Mouse (Mus musculus): ENCODE results near the gene 4921530L21Rik.

Gene 4921530L21Rik

GRCm38 (mm10) chr14:95880954-95881353 lies at the start of gene 4921530L21Rik:
4921530L21Rik (plus strand) TSS chr14:95881254.
- DNase-seq (ENCODE audit: low read depth, low spot score): no peak

- DNase-seq (ENCODE audit: low read depth, low spot score): no peak
Measured at GRCm38 (mm10) chr14:95833866-95834265, 47.2 kb upstream of the 4921530L21Rik start.

- no peak for DNase-seq (ENCODE audit: low read depth, low spot score)
Measured at GRCm38 (mm10) chr14:95862981-95863380, 18.1 kb upstream of the 4921530L21Rik start.

DNA sequence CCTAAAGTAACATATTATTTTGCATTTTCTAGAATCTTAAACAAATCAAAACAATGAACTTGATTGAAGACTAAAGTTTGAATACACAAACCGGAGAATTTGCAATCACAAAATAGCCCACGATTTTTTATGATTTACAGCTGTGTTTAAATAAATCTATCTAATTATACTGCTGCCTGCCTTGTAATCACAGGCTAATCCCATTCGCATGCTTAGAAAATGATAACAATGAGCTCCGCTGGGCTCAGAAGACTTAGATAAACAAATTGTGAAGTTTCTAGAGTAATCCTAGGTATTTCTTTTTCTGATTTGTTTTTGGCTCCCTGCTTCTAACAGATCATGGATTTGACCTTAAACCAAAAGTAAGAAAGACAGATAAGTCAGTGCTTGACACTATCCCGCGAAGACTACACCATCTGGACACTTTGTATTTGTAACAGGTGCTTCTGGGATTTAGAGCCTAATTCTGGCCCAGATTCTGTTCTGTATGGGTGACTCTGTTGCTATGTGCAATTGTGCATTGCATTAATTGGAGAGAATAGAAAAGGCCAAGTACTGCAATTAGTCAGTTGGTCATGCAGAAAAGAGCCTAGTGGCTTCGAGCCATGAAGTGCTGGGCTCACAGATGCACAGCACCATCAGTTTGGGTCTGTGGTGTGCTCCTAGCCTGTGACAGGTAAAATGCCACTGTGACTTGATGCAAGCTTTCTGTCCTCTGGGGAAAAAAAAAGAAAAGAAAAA lies 15.2 kb upstream of the 4921530L21Rik start:
- no peak for DNase-seq (ENCODE audit: low read depth, low spot score)

DNA sequence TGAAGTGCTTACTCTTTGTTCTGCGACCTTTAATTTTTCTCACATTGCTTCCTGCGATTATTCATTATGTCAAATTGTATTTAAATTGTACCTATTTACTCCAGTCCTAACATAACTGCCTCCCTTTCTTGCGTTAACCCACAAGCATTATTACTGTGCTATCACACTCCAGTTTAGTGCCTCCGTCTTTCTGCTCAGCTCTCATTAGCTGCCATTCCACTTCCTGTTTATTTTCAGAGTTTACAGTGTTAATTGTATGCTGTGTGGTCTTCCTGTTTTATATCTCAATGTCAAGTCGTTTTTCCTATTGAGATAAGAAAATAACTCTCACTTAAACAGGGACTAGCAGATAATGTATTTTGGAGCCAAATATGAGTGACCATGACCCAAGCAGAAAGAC lies 9.0 kb upstream of the 4921530L21Rik start:
- no peak for DNase-seq (ENCODE audit: low read depth, low spot score)

- no peak for DNase-seq (ENCODE audit: low read depth, low spot score)
Measured at GRCm38 (mm10) chr14:95876785-95877510, 4.1 kb upstream of the 4921530L21Rik start.

DNA sequence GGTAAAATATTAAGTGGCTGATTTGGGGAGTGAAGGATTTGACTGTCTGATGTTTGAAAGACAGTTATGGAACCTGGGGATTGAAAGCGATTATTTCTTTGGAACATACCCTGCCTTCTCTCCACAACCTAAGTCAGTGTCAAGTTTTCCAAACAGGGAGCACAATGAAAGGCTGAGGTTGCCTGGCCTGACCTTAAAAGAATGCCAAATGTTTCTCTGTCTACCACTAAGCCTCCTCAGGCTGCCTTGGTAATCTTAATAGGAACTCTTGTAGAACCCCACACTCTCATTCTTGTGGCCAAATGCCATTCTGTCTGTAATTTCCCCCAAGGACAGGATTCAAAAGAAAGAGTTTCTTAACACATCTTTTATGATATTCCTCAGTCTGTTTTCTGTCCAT lies 3.5 kb upstream of the 4921530L21Rik start:
- no peak for DNase-seq (ENCODE audit: low read depth, low spot score)

DNA sequence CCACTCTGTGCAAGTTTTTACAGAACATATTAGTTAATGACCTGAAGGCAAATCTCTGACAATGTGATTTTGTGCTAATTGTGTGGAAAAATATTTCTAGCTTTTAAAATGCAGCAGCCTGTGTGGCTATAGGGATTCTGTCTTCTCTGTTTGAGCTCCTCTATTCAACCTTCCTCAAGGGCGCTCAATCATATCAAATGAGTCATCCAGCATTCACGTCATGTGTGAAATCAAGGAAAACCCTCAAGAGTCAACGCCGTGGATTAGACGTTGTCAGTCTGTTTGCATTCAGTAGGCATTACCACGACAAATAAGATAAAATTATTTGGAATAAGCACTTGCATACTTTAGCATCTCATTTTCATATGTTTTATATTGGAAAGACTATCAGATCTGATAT lies 18.4 kb downstream of the 4921530L21Rik start:
- no peak for DNase-seq (ENCODE audit: low read depth, low spot score)

DNA sequence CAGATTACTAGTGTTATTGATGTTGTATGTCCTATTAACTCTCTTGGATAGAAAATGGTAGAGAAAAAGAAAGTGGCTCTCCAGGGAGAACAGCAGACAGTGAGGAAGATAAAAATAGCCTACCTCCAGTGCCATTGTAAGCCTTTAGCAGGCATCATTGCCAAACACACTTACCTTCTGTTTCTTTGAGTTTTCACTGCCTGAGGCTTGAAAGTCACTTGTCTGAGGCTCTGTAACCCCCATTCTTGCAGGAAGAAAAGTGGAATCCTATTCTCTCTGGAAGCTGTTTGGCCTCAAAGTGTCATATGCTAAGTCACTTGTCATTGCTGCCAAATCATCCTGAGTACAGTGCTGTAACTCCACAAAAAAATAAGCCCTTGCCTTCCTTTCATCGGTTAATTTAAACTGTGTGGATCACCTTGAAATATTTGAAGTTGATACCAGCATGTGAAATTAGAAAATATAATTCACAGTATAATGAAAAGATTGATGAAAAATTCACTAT lies 23.6 kb downstream of the 4921530L21Rik start:
- no peak for DNase-seq (ENCODE audit: low read depth, low spot score)

GRCm38 (mm10) chr14:95913293-95913692 lies 32.2 kb downstream of the 4921530L21Rik start:
- DNase-seq (ENCODE audit: low read depth, low spot score): no peak

- no peak for DNase-seq (ENCODE audit: low read depth, low spot score)
Measured at GRCm38 (mm10) chr14:95926742-95927141, 45.7 kb downstream of the 4921530L21Rik start.

DNA sequence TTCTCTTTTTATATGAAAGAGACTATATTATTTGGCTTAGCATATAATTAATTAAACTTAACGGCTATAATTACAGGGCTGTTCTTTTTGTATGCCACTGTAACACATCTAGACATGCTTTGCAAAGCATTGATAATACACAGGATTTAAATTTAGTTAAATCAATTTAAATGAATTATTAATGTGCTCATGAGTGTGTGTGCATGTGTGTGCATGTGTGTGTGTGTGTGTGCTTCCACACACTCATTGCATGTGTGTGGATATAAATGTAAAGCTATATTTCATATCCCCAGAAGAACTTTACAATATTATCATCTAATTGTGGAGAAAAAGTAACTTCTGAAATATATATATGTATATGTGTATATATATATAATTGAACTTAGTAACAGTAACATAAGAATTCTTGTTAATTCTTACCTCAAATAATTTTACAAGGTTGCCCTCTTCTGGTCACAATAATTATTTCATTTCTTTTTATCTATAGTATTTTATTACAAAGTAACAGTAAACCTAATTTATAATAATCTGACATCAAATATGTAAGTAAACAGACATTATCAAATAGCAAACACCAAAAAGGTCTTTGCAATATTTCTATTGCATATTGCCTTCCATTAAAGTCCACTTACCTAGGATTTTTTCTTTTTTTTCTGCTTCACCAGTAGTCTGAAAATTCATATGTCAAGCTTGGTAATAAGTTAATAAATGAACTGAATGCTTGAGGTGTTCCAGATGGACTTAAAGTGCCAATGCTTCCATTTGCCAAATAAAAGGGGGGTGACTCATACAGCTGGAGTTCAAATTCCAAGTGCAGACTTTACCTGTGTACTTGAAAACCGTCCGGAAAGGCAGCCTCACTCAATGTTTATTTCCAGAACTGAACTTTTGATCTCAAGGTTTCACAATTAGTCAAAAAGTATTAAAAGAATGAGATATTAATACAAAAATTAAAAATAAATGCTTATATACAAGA lies 47.0 kb downstream of the 4921530L21Rik start:
- DNase-seq (ENCODE audit: low read depth, low spot score): no peak

Measured in retina, adult 2 months (tissue).